Mouse (Mus musculus): ENCODE results near the gene Trem2. TPM values are rescaled to one million over a fixed set of nuclear protein-coding genes. Genes with fewer than 3 reads are reported as not detected.
"Not testable (repeated sequence)": the region's sequence is repeated elsewhere in the genome, so short reads cannot be mapped to it uniquely, and the experiment has no call there.

The Trem2 gene
- 5.4 and 5.6 TPM in 2 replicates for polyA plus RNA-seq (2012; rRNA removed)

DNA sequence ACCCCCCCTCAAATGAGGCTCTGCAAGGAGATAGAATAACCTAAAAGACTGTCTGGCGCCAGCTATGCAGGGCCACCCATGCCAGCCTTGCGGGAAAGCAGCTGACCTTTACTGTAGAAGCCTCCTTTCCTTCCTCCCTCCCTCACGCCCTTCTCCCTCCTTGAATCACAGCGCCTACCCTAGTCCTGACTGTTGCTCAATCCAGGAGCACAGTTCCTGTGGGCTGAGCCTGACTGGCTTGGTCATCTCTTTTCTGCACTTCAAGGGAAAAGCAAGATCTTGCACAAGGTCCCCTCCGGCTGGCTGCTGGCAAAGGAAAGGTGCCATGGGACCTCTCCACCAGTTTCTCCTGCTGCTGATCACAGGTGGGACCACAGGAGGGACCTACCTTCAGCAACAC, at the start of gene Trem2:
Gene Trem2, plus strand, starts transcription at position 171 of the 400 bp plus-strand sequence.
- TF ChIP-seq CTCF (IDR thresholded peaks at IDR 0.05; ENCODE audit: borderline replicate concordance, extremely low read depth, insufficient read depth, insufficient read length) (no peak), POLR2A (IDR thresholded peaks at IDR 0.05; ENCODE audit: borderline replicate concordance, extremely low read depth, insufficient read depth, insufficient read length, poor library complexity, severe bottlenecking) (no peak)
- no peak for DNase-seq (ENCODE audit: low read depth)

DNA sequence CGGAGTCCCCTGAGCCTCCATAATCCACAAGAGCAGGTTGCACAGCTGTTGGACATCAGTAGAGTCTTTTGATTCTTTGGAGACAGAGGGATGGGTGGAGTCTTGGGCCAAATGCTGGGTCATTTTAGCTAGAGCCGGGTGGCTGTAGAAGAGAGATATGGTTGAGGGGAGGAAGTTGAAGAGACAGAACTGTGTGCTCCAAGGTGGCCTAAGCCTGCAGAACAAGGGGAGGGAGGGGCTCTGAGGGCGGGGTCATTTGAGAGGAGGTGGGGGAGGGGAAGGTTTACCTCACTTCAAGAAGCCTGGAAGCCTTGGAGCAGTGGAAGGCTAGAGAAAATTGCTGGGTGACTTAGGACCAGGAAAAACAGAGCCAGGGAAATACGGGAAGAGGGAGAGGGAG, 47.0 kb upstream of the Trem2 start, which contains the start of gene Treml2:
Gene Treml2, plus strand, starts transcription at position 296 of the 400 bp plus-strand sequence.
- TF ChIP-seq POLR2A (IDR thresholded peaks at IDR 0.05; ENCODE audit: borderline replicate concordance, extremely low read depth, insufficient read depth, insufficient read length, poor library complexity, severe bottlenecking) = no peak
- TF ChIP-seq CTCF (IDR thresholded peaks at IDR 0.05; ENCODE audit: borderline replicate concordance, extremely low read depth, insufficient read depth, insufficient read length) = no peak
- DNase-seq (ENCODE audit: low read depth) = no peak

DNA sequence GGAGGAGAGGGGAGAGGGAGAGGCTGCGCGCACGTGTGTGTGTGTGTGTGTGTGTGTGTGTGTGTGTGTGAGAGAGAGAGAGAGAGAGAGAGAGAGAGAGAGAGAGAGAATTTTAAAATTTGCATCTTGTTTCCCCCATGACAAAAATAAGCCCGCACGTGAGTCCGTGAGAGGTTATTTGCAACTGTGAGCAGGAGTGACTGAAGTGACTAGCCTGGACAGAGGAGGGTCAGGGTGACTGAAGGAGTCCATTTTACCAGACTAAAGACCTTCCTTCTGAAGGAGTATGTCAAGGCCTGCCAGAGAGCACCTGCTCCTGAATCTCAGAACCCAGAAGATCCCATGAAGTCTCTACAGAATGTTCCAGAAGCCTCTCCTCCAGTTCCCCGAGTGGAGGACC, 46.4 kb upstream of the Trem2 start:
- TF ChIP-seq POLR2A (IDR thresholded peaks at IDR 0.05; ENCODE audit: borderline replicate concordance, extremely low read depth, insufficient read depth, insufficient read length, poor library complexity, severe bottlenecking) = no peak
- no peak for TF ChIP-seq CTCF (IDR thresholded peaks at IDR 0.05; ENCODE audit: borderline replicate concordance, extremely low read depth, insufficient read depth, insufficient read length)
- no peak for DNase-seq (ENCODE audit: low read depth)

DNA sequence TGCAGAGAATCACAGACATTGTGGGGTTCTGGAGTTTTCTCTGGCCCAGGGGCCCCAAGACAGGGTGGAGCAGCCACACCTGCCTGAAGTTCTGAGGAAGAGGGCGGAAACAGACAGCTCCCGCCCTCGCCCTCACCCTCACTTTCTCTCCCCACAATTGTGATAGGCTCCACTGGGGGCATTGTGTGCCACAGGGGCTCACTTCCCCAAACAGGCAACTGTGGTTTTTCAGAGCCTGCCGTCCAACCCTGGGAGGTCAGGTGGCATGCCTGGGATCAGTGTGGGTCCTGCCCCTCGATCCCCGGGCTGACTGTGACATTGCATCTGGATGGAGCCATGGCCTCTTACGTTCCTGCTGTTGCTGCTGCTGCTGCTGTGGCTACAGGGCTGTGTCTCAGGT, 46.0 kb upstream of the Trem2 start:
- no peak for DNase-seq (ENCODE audit: low read depth)
- TF ChIP-seq POLR2A (IDR thresholded peaks at IDR 0.05; ENCODE audit: borderline replicate concordance, extremely low read depth, insufficient read depth, insufficient read length, poor library complexity, severe bottlenecking) = no peak
- TF ChIP-seq CTCF (IDR thresholded peaks at IDR 0.05; ENCODE audit: borderline replicate concordance, extremely low read depth, insufficient read depth, insufficient read length) = no peak

DNA sequence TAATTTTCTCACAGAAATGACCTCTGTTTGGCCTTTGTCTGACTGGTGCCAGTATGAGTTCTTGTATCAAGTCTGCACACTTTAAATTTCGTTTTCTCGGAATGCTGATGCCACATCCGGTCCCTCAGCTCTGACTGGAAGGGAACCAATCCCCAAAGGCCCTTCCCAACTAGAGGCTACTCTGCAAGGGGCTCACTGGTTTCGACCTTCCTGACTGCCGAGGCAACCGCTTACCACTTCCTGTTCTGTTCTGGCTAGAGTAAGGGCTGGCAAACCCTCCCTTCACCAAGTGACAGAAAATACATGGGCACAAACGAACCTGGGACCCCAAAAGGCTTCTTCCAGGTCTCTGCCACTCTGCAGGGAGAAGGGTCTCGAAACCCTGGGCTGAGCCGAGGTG, 45.3 kb upstream of the Trem2 start:
- DNase-seq (ENCODE audit: low read depth) = no peak

DNA sequence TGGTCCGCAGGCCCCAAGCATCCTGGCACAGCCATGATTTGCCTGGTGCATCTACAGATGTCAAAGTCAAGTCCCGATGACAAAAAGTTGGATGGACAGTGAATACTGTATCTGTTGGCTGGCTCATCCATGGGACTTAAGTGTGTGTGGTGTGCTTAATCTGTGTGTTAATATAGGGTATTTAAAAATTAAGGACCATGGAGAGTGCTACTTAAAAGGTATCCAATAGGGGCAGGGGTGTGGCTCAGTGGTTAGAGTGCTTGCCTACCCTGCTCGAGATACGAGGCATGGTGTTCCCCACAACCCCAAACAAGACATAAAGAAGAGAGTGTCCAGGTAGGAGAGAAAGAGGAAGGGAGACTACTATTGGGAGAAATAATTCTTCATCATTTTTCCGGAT, 44.4 kb upstream of the Trem2 start:
- DNase-seq (ENCODE audit: low read depth) = no peak
- no peak for TF ChIP-seq CTCF (IDR thresholded peaks at IDR 0.05; ENCODE audit: borderline replicate concordance, extremely low read depth, insufficient read depth, insufficient read length)
- no peak for TF ChIP-seq POLR2A (IDR thresholded peaks at IDR 0.05; ENCODE audit: borderline replicate concordance, extremely low read depth, insufficient read depth, insufficient read length, poor library complexity, severe bottlenecking)

More for the DNA sequence above, 45.3 kb upstream of the Trem2 start:
- TF ChIP-seq POLR2A (IDR thresholded peaks at IDR 0.05; ENCODE audit: borderline replicate concordance, extremely low read depth, insufficient read depth, insufficient read length, poor library complexity, severe bottlenecking) = no peak
- no peak for TF ChIP-seq CTCF (IDR thresholded peaks at IDR 0.05; ENCODE audit: borderline replicate concordance, extremely low read depth, insufficient read depth, insufficient read length)

DNA sequence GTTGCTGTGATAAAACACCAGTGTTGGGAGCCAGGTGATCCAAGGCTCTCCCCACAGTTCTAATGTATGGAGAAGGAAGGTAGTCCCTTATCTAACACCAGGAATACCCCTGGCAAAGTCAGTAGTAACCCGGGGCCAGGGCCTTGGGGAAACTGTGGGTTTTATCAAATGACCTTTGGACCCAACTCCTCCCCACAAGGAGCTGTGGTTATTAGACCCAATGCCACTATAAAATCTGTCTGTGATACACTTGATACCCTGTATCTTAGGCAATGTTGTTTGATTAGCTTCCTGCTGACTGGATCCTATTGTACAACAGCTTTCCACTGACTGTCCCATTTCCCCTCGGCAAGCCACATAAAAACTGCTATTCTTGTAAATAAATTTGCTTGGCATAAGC, 34.1 kb upstream of the Trem2 start:
- no peak for TF ChIP-seq CTCF (IDR thresholded peaks at IDR 0.05; ENCODE audit: borderline replicate concordance, extremely low read depth, insufficient read depth, insufficient read length)
- TF ChIP-seq POLR2A (IDR thresholded peaks at IDR 0.05; ENCODE audit: borderline replicate concordance, extremely low read depth, insufficient read depth, insufficient read length, poor library complexity, severe bottlenecking) = no peak

DNA sequence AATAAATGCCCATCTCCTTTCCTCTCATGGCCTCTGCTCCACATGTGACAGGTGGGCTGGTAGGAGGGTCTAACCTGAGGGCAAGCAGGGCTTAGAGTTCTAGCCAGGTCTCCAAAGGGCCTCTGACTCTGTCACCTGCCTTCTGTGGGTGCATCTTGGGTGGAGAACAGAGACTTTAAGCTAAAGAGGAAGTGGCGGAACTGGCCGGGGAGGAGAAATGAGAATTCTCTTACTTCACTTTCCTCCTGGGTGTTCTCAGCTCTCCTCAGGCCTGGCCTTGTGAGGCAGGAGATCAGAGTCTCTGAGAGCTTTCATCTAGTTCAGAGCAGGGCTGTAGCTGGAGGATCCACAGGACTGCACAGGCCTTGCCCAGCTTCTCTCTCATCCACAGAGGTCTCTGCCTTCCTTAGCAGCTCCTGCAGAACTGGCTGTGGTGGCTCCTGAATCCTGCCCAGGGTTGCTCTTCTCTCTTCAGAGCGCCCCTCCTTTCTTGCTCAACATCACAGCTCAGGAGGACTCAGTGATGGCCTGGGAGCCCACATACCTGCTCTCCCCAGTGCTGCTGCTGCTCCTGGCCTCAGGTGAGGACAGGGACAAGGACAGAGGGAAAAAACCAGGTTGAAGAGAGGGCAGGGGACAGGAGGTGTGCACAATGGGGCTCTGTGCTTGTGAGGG, 30.2 kb upstream of the Trem2 start, which contains the start of gene B430306N03Rik:
Gene B430306N03Rik, plus strand, starts transcription at position 237 of the 675 bp plus-strand sequence.
- DNase-seq (ENCODE audit: low read depth) = not testable (repeated sequence)

More for the DNA sequence above, 34.1 kb upstream of the Trem2 start:
- DNase-seq (ENCODE audit: low read depth) = no peak

DNA sequence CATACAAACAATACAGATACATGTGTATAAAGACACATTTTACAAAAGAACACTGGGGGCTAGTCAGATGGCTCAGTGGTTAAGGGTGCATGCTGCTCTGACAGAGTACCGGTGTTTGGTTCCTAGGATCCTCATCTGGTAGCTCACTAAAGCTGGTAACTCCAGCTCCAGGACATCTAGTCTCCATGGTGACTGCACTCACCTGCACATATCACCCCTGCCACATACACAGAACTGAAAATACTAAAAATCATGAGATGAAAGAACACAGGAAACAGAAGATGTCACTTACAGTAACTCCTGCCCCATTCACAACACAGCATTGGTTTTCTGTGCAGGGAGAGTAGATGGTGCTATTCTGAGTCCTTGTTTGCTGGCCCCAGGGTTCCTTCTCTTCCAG, 27.5 kb upstream of the Trem2 start:
- no peak for TF ChIP-seq CTCF (IDR thresholded peaks at IDR 0.05; ENCODE audit: borderline replicate concordance, extremely low read depth, insufficient read depth, insufficient read length)
- no peak for TF ChIP-seq POLR2A (IDR thresholded peaks at IDR 0.05; ENCODE audit: borderline replicate concordance, extremely low read depth, insufficient read depth, insufficient read length, poor library complexity, severe bottlenecking)
- DNase-seq (ENCODE audit: low read depth) = no peak

DNA sequence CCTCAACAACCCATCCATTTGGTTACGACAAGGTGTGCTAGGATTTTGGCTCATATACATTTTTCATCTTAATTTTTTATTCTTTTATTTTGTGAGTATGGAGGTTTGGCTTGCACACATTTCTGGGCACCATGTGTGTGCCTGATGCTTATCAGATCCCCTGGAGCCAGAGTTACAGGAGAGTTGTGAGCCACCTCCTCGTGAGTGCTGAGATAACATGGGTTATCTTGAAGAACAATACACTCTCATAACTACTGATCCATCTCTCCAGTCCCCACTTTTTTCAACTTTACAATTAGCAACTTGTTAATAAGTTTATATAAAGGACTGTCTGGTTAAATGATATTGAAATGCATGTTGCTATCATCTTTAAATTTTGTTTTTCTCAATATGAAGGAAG, 24.9 kb upstream of the Trem2 start:
- TF ChIP-seq POLR2A (IDR thresholded peaks at IDR 0.05; ENCODE audit: borderline replicate concordance, extremely low read depth, insufficient read depth, insufficient read length, poor library complexity, severe bottlenecking) (no peak), CTCF (IDR thresholded peaks at IDR 0.05; ENCODE audit: borderline replicate concordance, extremely low read depth, insufficient read depth, insufficient read length) (no peak)
- DNase-seq (ENCODE audit: low read depth) = no peak

DNA sequence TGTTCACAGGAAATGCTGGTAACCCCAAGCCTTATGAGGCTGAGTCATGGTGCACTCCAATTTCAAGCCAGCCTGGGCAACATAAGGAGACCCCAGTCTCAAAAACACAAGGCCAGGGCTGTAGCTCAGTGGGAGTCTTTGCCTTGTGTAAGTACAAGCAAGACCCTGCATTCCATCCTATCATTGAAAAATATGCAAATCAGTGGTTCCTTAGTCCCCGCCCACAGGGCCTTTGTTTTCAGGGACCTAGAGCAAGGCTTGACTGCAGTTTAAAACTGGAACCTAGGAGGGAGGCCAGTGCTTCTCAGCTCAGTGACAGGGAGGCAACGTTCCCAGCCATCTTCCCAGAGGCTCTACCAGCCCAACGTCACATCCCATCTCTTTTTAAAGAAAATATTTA, 23.0 kb upstream of the Trem2 start:
- DNase-seq (ENCODE audit: low read depth) = peak; percentile 14
- TF ChIP-seq CTCF (IDR thresholded peaks at IDR 0.05; ENCODE audit: borderline replicate concordance, extremely low read depth, insufficient read depth, insufficient read length) (no peak), POLR2A (IDR thresholded peaks at IDR 0.05; ENCODE audit: borderline replicate concordance, extremely low read depth, insufficient read depth, insufficient read length, poor library complexity, severe bottlenecking) (no peak)

DNA sequence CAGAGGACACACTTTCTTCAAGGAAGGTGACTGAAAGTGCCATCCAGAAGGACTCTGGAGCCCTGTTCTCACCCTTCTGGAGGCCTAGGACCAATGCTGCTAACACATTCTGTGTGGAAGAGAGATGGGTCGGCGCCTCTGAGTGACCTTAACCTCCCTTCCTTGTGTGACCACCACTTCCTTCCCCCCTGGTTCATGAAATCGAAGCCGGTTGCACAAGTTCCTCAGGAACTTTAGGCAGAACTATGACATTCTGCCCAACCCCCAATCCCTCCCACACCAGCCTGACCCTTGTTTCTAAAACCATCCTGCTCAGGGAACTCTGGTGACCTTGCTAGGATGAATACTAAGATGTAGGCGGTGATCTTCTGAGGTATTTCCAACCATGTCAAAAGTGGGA, 21.9 kb upstream of the Trem2 start:
- no peak for DNase-seq (ENCODE audit: low read depth)

More for the DNA sequence above, 21.9 kb upstream of the Trem2 start:
- TF ChIP-seq CTCF (IDR thresholded peaks at IDR 0.05; ENCODE audit: borderline replicate concordance, extremely low read depth, insufficient read depth, insufficient read length) = no peak
- TF ChIP-seq POLR2A (IDR thresholded peaks at IDR 0.05; ENCODE audit: borderline replicate concordance, extremely low read depth, insufficient read depth, insufficient read length, poor library complexity, severe bottlenecking) = no peak

All from brain, embryonic 14.5 days (tissue).